Mouse (Mus musculus) limb, embryonic 14.5 days (tissue): ENCODE data around the gene Myt1l. TPM values are rescaled to one million over a fixed set of nuclear protein-coding genes. Genes with fewer than 3 reads are reported as not detected.

Experiments used
- ATAC-seq: fragments of 200-750 bp; cut with Nextera tagmentation; 2 replicates; pipeline ENCODE4 v1.8.0; 2017; ENCODE audit warnings: low read depth, moderate number of reproducible peaks, moderate TSS enrichment; ENCODE audit not compliant: low FRiP score
- DNase-seq: peaks from one replicate; pipeline ENCODE4 v3.0.0-alpha.2; 2015; ENCODE audit warnings: low spot score
- H3K27ac ChIP-seq: fragments of 300-500 bp; sonication (generic); replicated peaks from 2 replicates; pipeline ENCODE4 v1.5.1; 2014; ENCODE audit warnings: low read depth, mild to moderate bottlenecking, low read length, moderate library complexity, mixed read lengths
- H3K27me3 ChIP-seq: fragments of 300-500 bp; sonication (generic); 2 replicates; pipeline ENCODE4 v1.6.1; 2014; ENCODE audit warnings: low read length, mixed read lengths; ENCODE audit not compliant: control insufficient read depth, insufficient read depth
- H3K36me3 ChIP-seq: fragments of 300-500 bp; sonication (generic); 2 replicates; pipeline ENCODE4 v1.6.1; 2014; ENCODE audit warnings: mild to moderate bottlenecking, low read length, moderate library complexity, mixed read lengths; ENCODE audit not compliant: control insufficient read depth, insufficient read depth
- H3K4me1 ChIP-seq: fragments of 300-500 bp; sonication (generic); 2 replicates; pipeline ENCODE4 v1.6.1; 2014; ENCODE audit warnings: antibody characterized with exemption, low read length, mixed read lengths; ENCODE audit not compliant: control insufficient read depth, insufficient read depth
- H3K4me2 ChIP-seq: fragments of 300-500 bp; sonication (generic); replicated peaks from 2 replicates; pipeline ENCODE4 v1.6.1; 2014; ENCODE audit warnings: low read depth, mild to moderate bottlenecking, low read length, moderate library complexity; ENCODE audit not compliant: severe bottlenecking
- H3K4me3 ChIP-seq: fragments of 300-500 bp; sonication (generic); replicated peaks from 2 replicates; pipeline ENCODE4 v1.5.1; 2014; ENCODE audit warnings: low read length
- H3K9ac ChIP-seq: fragments of 300-500 bp; sonication (generic); 2 replicates; pipeline ENCODE4 v1.6.1; 2014; ENCODE audit warnings: mild to moderate bottlenecking, low read depth, low read length, moderate library complexity; ENCODE audit not compliant: severe bottlenecking
- H3K9me3 ChIP-seq: fragments of 300-500 bp; sonication (generic); 2 replicates; pipeline ENCODE4 v1.6.1; 2016; ENCODE audit warnings: low read length; ENCODE audit not compliant: control insufficient read depth
- POLR2A ChIP-seq: fragments of 200-500 bp; IDR thresholded peaks from 2 replicates; pipeline ENCODE4 v1.8.0; 2012; ENCODE audit warnings: inconsistent platforms, mild to moderate bottlenecking, moderate library complexity, borderline replicate concordance; ENCODE audit not compliant: insufficient read depth, insufficient read length; ENCODE audit errors: extremely low read depth
- WGBS: fragments of 180-500 bp; shearing (Covaris S2); extraction: QIAGEN DNeasy Blood & Tissue Kit; methylation state at CpG from one replicate; pipeline ENCODE4 v1.1.7; 2014; 5-methylcytosine and 5-hydroxymethylcytosine counted together
- polyA plus RNA-seq, 2 experiments: library from polyadenylated mRNA; depleted of rRNA in 1 of 2; stranded (reverse) in 1 of 2; unstranded in 1 of 2; fragments of >200 nt; fragmentation: Nextera tagmentation in 1 of 2; extraction: Ambion mirVana in 1 of 2; gene quantifications; 2 replicates each; pipeline versions ENCODE4 v1.2.1 to v1.2.3; 2012 to 2014

The Myt1l gene
- polyA plus RNA-seq, 2 experiments: 0.18 TPM; not detected in 1

- no peak for ATAC-seq
- no peak for TF ChIP-seq POLR2A
- peaks cover 13% of the 10 kb centered on the region for H3K4me1 ChIP-seq
- H3K9me3 ChIP-seq: no peaks in the 10 kb centered on the region
- no peak for DNase-seq
- no peaks in the 10 kb centered on the region for H3K36me3 ChIP-seq
- H3K27me3 ChIP-seq: no peaks in the 10 kb centered on the region
- no peak overlapping the region for H3K9ac ChIP-seq
- H3K27ac ChIP-seq: no peak overlapping the region
- H3K4me3 ChIP-seq: no peak overlapping the region
- no peak overlapping the region for H3K4me2 ChIP-seq
- WGBS: 51% methylated on average over 4 of the region's 4 CpGs
Measured at GRCm38 (mm10) chr12:29701076-29701475, 172.9 kb downstream of the Myt1l start.

GRCm38 (mm10) chr12:29701731-29702316 is 173.6 kb downstream of the Myt1l start:
- no peaks in the 10 kb centered on the region for H3K36me3 ChIP-seq
- H3K4me2 ChIP-seq: no peak overlapping the region
- H3K27me3 ChIP-seq: no peaks in the 10 kb centered on the region
- no peak overlapping the region for H3K27ac ChIP-seq
- DNase-seq: no peak
- H3K9ac ChIP-seq: no peak overlapping the region
- TF ChIP-seq POLR2A: no peak
- H3K9me3 ChIP-seq: no peaks in the 10 kb centered on the region
- H3K4me1 ChIP-seq: peaks cover 13% of the 10 kb centered on the region
- H3K4me3 ChIP-seq: no peak overlapping the region
- ATAC-seq: no peak
- 38% methylated on average over 6 of the region's 6 CpGs for WGBS

- Histone ChIP-seq H3K4me3 (no peak overlapping the region), H3K27ac (no peak overlapping the region), H3K4me1 (peaks cover 10% of the 10 kb centered on the region), H3K9me3 (no peaks in the 10 kb centered on the region), H3K9ac (no peak overlapping the region), H3K36me3 (no peaks in the 10 kb centered on the region), H3K27me3 (no peaks in the 10 kb centered on the region), H3K4me2 (no peak overlapping the region)
- WGBS: 49% methylated on average over 4 of the region's 4 CpGs
- ATAC-seq: 0 out of 2 replicates have a peak, but pooled peaks have one; percentile 35
- TF ChIP-seq POLR2A: no peak
- peak; percentile 45 for DNase-seq
Measured at GRCm38 (mm10) chr12:29702626-29703025, 174.4 kb downstream of the Myt1l start.

GRCm38 (mm10) chr12:29703541-29703940 is 175.4 kb downstream of the Myt1l start:
- Histone ChIP-seq H3K36me3 (no peaks in the 10 kb centered on the region), H3K27me3 (no peaks in the 10 kb centered on the region), H3K9me3 (no peaks in the 10 kb centered on the region), H3K4me2 (no peak overlapping the region), H3K27ac (no peak overlapping the region), H3K9ac (no peak overlapping the region), H3K4me3 (no peak overlapping the region), H3K4me1 (peaks cover 8% of the 10 kb centered on the region)
- DNase-seq (no peak), ATAC-seq (no peak)
- no peak for TF ChIP-seq POLR2A
- 55% methylated on average over 8 of the region's 8 CpGs for WGBS

- peaks cover 8% of the 10 kb centered on the region; the same call in 1 of the 2 replicates for H3K4me1 ChIP-seq
- ATAC-seq: no peak
- no peak overlapping the region for H3K9ac ChIP-seq
- 92% methylated on average over 3 of the region's 3 CpGs for WGBS
- no peak overlapping the region for H3K27ac ChIP-seq
- H3K9me3 ChIP-seq: no peaks in the 10 kb centered on the region
- no peaks in the 10 kb centered on the region for H3K27me3 ChIP-seq
- H3K4me2 ChIP-seq: no peak overlapping the region
- no peak for TF ChIP-seq POLR2A
- H3K4me3 ChIP-seq: no peak overlapping the region
- no peak for DNase-seq
- no peaks in the 10 kb centered on the region for H3K36me3 ChIP-seq
Measured at GRCm38 (mm10) chr12:29707094-29707493, 178.9 kb downstream of the Myt1l start.
